Comparison of ENCODE assay signal across 9 mouse cellular contexts in genomic region chr11:6178673-6179166, GRCm38 (mm10). TPM values are rescaled to one million over a fixed set of nuclear protein-coding genes. Genes with fewer than 3 reads are reported as not detected.
DNase-seq lines count a peak whose midpoint lies in the region; ATAC-seq and TF ChIP-seq lines count a peak whose summit lies in the region.
"Had no signal": no experiment of that assay in that cellular context is flagged by ENCODE, and none has a peak within 500 bp of the region (broad histone marks: within the 10 kb centered on the region; RNA-seq: fewer than 3 reads in every experiment).

No protein-coding gene starts in this region.

- peaks cover 39% of the 10 kb centered on the region for H3K4me1 ChIP-seq in kidney, embryonic 14.5 days (ENCODE audit: control insufficient read depth, insufficient read depth, low read length)
- peaks cover 30% of the 10 kb centered on the region for H3K4me1 ChIP-seq in olfactory bulb, adult 2 months (ENCODE audit: control insufficient read depth, insufficient read depth, low read length)

- DNase-seq in kidney, postnatal 14 days = no peak
- peak; percentile 70 for DNase-seq in CD4-positive, CD25-positive, alpha-beta regulatory T cell, adult 2 months (ENCODE audit: low read depth, low spot score)
- DNase-seq in embryo, embryonic 10.5 days (ENCODE audit: low spot score) = peak; percentile 33
- DNase-seq in induced T-regulatory cell, adult 2 months (ENCODE audit: low read depth) = peak; percentile 82
- DNase-seq in adrenal gland, postnatal 25 days = no peak

- H3K4me2 ChIP-seq in kidney, embryonic 14.5 days (replicated peaks; ENCODE audit: low read depth, low read length) = no peak overlapping the region

- no peaks in the 10 kb centered on the region for H3K27me3 ChIP-seq in kidney, embryonic 14.5 days (ENCODE audit: control insufficient read depth, insufficient read depth, low read length)

- ATAC-seq in kidney, embryonic 14.5 days (ENCODE audit: low FRiP score, low TSS enrichment) = 0 out of 2 replicates have a peak, but pooled peaks have one; percentile 11
- ATAC-seq in megakaryocyte-erythroid progenitor cell, adult 5-6 weeks (replicated peaks; ENCODE audit: low FRiP score, low TSS enrichment, poor library complexity, severe bottlenecking) = no peak

- no peak overlapping the region for H3K4me3 ChIP-seq in kidney, embryonic 14.5 days (ENCODE audit: low read length)
- no peak overlapping the region for H3K4me3 ChIP-seq in olfactory bulb, adult 2 months (ENCODE audit: insufficient read depth, low read depth, low read length)

- TF ChIP-seq CTCF in olfactory bulb, adult 2 months (IDR thresholded peaks at IDR 0.05; ENCODE audit: insufficient read depth, low read depth, low read length) = no peak

- no peaks in the 10 kb centered on the region; the same call in 1 of the 2 replicates for H3K9me3 ChIP-seq in kidney, embryonic 14.5 days (ENCODE audit: control insufficient read depth, low read length)

- no peaks in the 10 kb centered on the region for H3K36me3 ChIP-seq in kidney, embryonic 14.5 days (ENCODE audit: control insufficient read depth, insufficient read depth, low read length)

- no peak for TF ChIP-seq POLR2A in olfactory bulb, adult 2 months (IDR thresholded peaks at IDR 0.05; ENCODE audit: insufficient read depth, low read depth, low read length)

- peak overlapping the region; percentile 73; the same call in 1 of the 2 replicates for H3K27ac ChIP-seq in kidney, embryonic 14.5 days (ENCODE audit: low read depth, low read length)
- peak overlapping the region; percentile 93 for H3K27ac ChIP-seq in olfactory bulb, adult 2 months (ENCODE audit: insufficient read depth, low read depth, low read length)

- 0 out of 2 replicates have a peak overlapping the region, but pooled peaks have one; percentile 34 for H3K9ac ChIP-seq in kidney, embryonic 14.5 days (ENCODE audit: low read depth, low read length)

- 13% methylated on average over 2 of the region's 2 CpGs for WGBS in kidney, embryonic 14.5 days
- 10% methylated on average over 2 of the region's 2 CpGs for WGBS in olfactory bulb, adult 2 months

RNA-seq across cellular contexts. Expression of gene A730071L15Rik, which starts 21.1 kb away (rescaled TPM):
- polyA plus RNA-seq in kidney, embryonic 14.5 days (2014; fragmentation: Nextera tagmentation; extraction: Ambion mirVana) = 0.74 and 0.89 TPM in 2 replicates
- polyA plus RNA-seq in olfactory bulb, adult 2 months (2012; ENCODE audit: insufficient read depth, insufficient read length, low replicate concordance, missing spikeins) = not detected in 2 replicates
- 2.9 TPM in 1 of 2 replicates, not detected in the other for total RNA-seq in megakaryocyte-erythroid progenitor cell, adult 5-6 weeks (2014; fragmentation: Nextera tagmentation)
- total RNA-seq in megakaryocyte-erythroid progenitor cell, adult 5-6 weeks (2017) = 0.47 TPM in 1 of 2 replicates, not detected in the other
- total RNA-seq in adrenal gland, postnatal 25 days (2021) = 0.39 TPM in 1 of 2 replicates, not detected in the other
- total RNA-seq: layer of hippocampus, adult 18-20 months had no signal

RNA-seq across cellular contexts. Expression of gene Nudcd3, which starts 21.5 kb away (rescaled TPM):
- 32.7 and 36.0 TPM in 2 replicates for polyA plus RNA-seq in kidney, embryonic 14.5 days (2014; fragmentation: Nextera tagmentation; extraction: Ambion mirVana)
- not detected in 2 replicates for polyA plus RNA-seq in olfactory bulb, adult 2 months (2012; ENCODE audit: insufficient read depth, insufficient read length, low replicate concordance, missing spikeins)
- total RNA-seq in megakaryocyte-erythroid progenitor cell, adult 5-6 weeks (2014; fragmentation: Nextera tagmentation) = 27.6 and 35.1 TPM in 2 replicates
- total RNA-seq in megakaryocyte-erythroid progenitor cell, adult 5-6 weeks (2017) = 34.6 and 39.0 TPM in 2 replicates
- 59.0 and 63.1 TPM in 2 replicates for total RNA-seq in adrenal gland, postnatal 25 days (2021)

RNA-seq across cellular contexts. Expression of gene Npc1l1, which starts 51.2 kb away (rescaled TPM):
- polyA plus RNA-seq in kidney, embryonic 14.5 days (2014; fragmentation: Nextera tagmentation; extraction: Ambion mirVana) = 0.05 and 0.11 TPM in 2 replicates
- not detected in 2 replicates for polyA plus RNA-seq in olfactory bulb, adult 2 months (2012; ENCODE audit: insufficient read depth, insufficient read length, low replicate concordance, missing spikeins)
- 0.22 TPM in 1 of 2 replicates, not detected in the other for total RNA-seq in megakaryocyte-erythroid progenitor cell, adult 5-6 weeks (2014; fragmentation: Nextera tagmentation)
- not detected in 2 replicates for total RNA-seq in megakaryocyte-erythroid progenitor cell, adult 5-6 weeks (2017)
- total RNA-seq in adrenal gland, postnatal 25 days (2021) = not detected in 2 replicates

Comparison
In these comparisons a context has a peak if more than half of its experiments do, and no peak if none do; other contexts are left out.
1. DNase-seq: peak in CD4-positive, CD25-positive, alpha-beta regulatory T cell, adult 2 months (single experiment), embryo, embryonic 10.5 days (single experiment) and induced T-regulatory cell, adult 2 months (single experiment); none in kidney, postnatal 14 days (single experiment) and adrenal gland, postnatal 25 days (single experiment).